Mouse (Mus musculus) kidney, postnatal 0 days (tissue): ENCODE results near the gene Smyd1. TPM values are rescaled to one million over a fixed set of nuclear protein-coding genes. Genes with fewer than 3 reads are reported as not detected.

Source experiments
- ATAC-seq: fragments of 200-750 bp; cut with Nextera tagmentation; replicated peaks from 2 replicates; pipeline ENCODE4 v1.8.0; 2017; ENCODE audit warnings: low read depth, moderate number of reproducible peaks, moderate TSS enrichment, moderate library complexity; ENCODE audit not compliant: low FRiP score
- DNase-seq: peaks from one replicate; pipeline ENCODE4 v3.0.0-alpha.2; 2016; ENCODE audit warnings: low spot score
- H3K27ac ChIP-seq: fragments of 300-500 bp; sonication (generic); 2 replicates; pipeline ENCODE4 v1.5.1; 2014; ENCODE audit warnings: mild to moderate bottlenecking
- H3K27me3 ChIP-seq: fragments of 300-500 bp; sonication (generic); 2 replicates; pipeline ENCODE4 v1.6.1; 2014; ENCODE audit warnings: low read length, mixed read lengths; ENCODE audit not compliant: insufficient read depth
- H3K36me3 ChIP-seq: fragments of 300-500 bp; sonication (generic); 2 replicates; pipeline ENCODE4 v1.6.1; 2014; ENCODE audit warnings: low read length, mixed read lengths; ENCODE audit not compliant: insufficient read depth
- H3K4me1 ChIP-seq: fragments of 300-500 bp; sonication (generic); replicated peaks from 2 replicates; pipeline ENCODE4 v1.6.1; 2014; ENCODE audit warnings: antibody characterized with exemption, low read length, mixed read lengths; ENCODE audit not compliant: insufficient read depth
- H3K4me2 ChIP-seq: fragments of 300-500 bp; sonication (generic); 2 replicates; pipeline ENCODE4 v1.6.1; 2014; ENCODE audit warnings: mild to moderate bottlenecking, low read length, moderate library complexity, mixed read lengths
- H3K4me3 ChIP-seq: fragments of 300-500 bp; sonication (generic); replicated peaks from 2 replicates; pipeline ENCODE4 v1.5.1; 2014; ENCODE audit warnings: low read depth, low read length
- H3K9ac ChIP-seq: fragments of 300-500 bp; sonication (generic); 2 replicates; pipeline ENCODE4 v1.6.1; 2014; ENCODE audit warnings: low read depth, low read length
- H3K9me3 ChIP-seq: fragments of 300-500 bp; sonication (generic); replicated peaks from 2 replicates; pipeline ENCODE4 v1.6.1; 2016; ENCODE audit warnings: low read length, inconsistent platforms, mixed read lengths
- CTCF ChIP-seq: IDR thresholded peaks from 2 replicates; pipeline ENCODE4 v1.5.1; 2016; ENCODE audit warnings: antibody characterized with exemption, low read depth, mild to moderate bottlenecking, moderate library complexity
- WGBS: fragments of 180-500 bp; shearing (Covaris S2); extraction: QIAGEN DNeasy Blood & Tissue Kit; methylation state at CpG from one replicate; pipeline ENCODE4 v1.1.7; 2014; 5-methylcytosine and 5-hydroxymethylcytosine counted together
- microRNA-seq: library from miRNA; unstranded; fragments of <30 nt; microRNA quantifications from one replicate; pipeline ENCODE4, GENCODE M21; 2016
- polyA plus RNA-seq: library from polyadenylated mRNA; unstranded; fragments of >200 nt; fragmentation: Nextera tagmentation; extraction: Ambion mirVana; gene quantifications from 2 replicates; pipeline ENCODE4 v1.2.1, GENCODE M21; 2015

Smyd1 gene
- polyA plus RNA-seq, 1 experiment from 2014 or later: 0.12 TPM

DNA sequence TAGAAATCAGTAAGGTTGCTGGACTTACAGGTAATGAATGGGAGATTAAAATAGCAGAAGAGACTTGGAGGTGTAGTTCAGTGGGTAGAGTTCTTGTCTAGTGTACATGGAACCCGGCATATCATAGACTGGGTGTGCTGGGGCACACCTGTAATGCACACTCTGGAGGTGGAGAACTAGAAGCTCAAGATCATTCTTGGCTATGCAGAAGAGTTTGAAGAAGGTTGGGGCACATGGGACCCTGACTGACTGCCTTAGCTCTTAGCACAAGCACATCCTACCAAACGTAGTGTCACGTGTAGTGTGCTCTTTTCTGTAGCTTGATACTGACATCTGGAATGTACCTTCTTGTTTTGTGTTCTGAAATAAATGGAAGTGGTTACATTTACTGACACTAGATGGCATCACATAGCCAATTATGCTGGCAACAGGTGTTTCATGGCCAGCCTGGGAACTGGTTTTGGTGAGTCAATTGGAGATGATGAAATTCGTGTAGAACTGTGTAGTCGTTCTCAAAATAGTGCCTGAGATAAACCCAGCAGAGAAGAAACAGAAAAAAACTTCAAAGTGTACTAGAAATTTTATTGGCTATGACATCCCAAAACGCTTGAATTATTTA, 155.4 kb downstream of the Smyd1 start:
- peak; percentile 87 for TF ChIP-seq CTCF
- 29% methylated on average over 6 of the region's 6 CpGs for WGBS
- H3K4me1 ChIP-seq: no peaks in the 10 kb centered on the region
- no peak overlapping the region for H3K4me3 ChIP-seq
- H3K9me3 ChIP-seq: no peaks in the 10 kb centered on the region
- no peaks in the 10 kb centered on the region for H3K27me3 ChIP-seq
- no peak overlapping the region for H3K4me2 ChIP-seq
- peak; percentile 81 for DNase-seq
- 0 out of 2 replicates have a peak, but pooled peaks have one; percentile 29 for ATAC-seq
- H3K27ac ChIP-seq: no peak overlapping the region
- no peak overlapping the region for H3K9ac ChIP-seq
- no peaks in the 10 kb centered on the region for H3K36me3 ChIP-seq

- peak; percentile 30; the same call in 1 of the 2 replicates for TF ChIP-seq CTCF
- Histone ChIP-seq H3K9me3 (no peaks in the 10 kb centered on the region), H3K36me3 (no peaks in the 10 kb centered on the region), H3K4me3 (no peak overlapping the region), H3K27me3 (no peaks in the 10 kb centered on the region), H3K27ac (no peak overlapping the region), H3K4me1 (no peaks in the 10 kb centered on the region), H3K9ac (no peak overlapping the region), H3K4me2 (no peak overlapping the region)
- WGBS: 35% methylated on average over 6 of the region's 6 CpGs
- DNase-seq (no peak), ATAC-seq (peak; percentile 72)
These were observed 157.6 kb downstream of the Smyd1 start for GRCm38 (mm10) chr6:71164394-71164793.

Small RNA genes lying within 50 kb of the gene (microRNA-seq; reads per million reads assigned to microRNA genes)
- 13.4 reads per million, percentile 27 among the genes with 10 or more reads in this experiment for gene Mir8112

Other genes starting within 250 kb of the Smyd1 start
- 99.3 and 110 TPM in 2 replicates for gene Thnsl2, start 177.8 kb downstream of the Smyd1 start, polyA plus RNA-seq
- gene Fabp1, start 122.4 kb downstream of the Smyd1 start, polyA plus RNA-seq: 2.4 and 2.9 TPM in 2 replicates
- gene Krcc1, start 50.6 kb downstream of the Smyd1 start, polyA plus RNA-seq: 90.7 and 93.1 TPM in 2 replicates
- gene Cd8b1, start 555 bp upstream of the Smyd1 start, polyA plus RNA-seq: 0.12 TPM in 1 of 2 replicates, not detected in the other
- gene Cd8a, start 51.2 kb upstream of the Smyd1 start, polyA plus RNA-seq: 1.4 and 1.6 TPM in 2 replicates
- gene Rmnd5a, start 118.4 kb upstream of the Smyd1 start, polyA plus RNA-seq: 14.7 and 15.4 TPM in 2 replicates
- 19.9 and 22.2 TPM in 2 replicates for gene Rnf103, start 171.7 kb upstream of the Smyd1 start, polyA plus RNA-seq
- gene Chmp3, start 221.6 kb upstream of the Smyd1 start, polyA plus RNA-seq: 81.4 and 83.1 TPM in 2 replicates